Mouse (Mus musculus) myocyte (in vitro differentiated cells): Measurements from ENCODE around the gene Fasl.

Experiments
- CEBPB ChIP-seq: IDR thresholded peaks from 2 replicates; pipeline ENCODE4 v1.6.1; 2011; ENCODE audit warnings: mild to moderate bottlenecking, moderate library complexity; ENCODE audit not compliant: poor library complexity, insufficient read depth, severe bottlenecking
- MYOD1 ChIP-seq, 3 experiments: IDR thresholded peaks; one replicate each; pipeline ENCODE4 v1.6.1; 2011; ENCODE audit warnings: control low read depth in 2 of 3, low read depth in 2 of 3, mild to moderate bottlenecking in 2 of 3, moderate library complexity in 1 of 3; ENCODE audit not compliant: insufficient read length in 2 of 3, control insufficient read depth in 1 of 3
- POLR2A ChIP-seq: IDR thresholded peaks from one replicate; pipeline ENCODE4 v1.6.1; 2011; ENCODE audit warnings: low read depth, mild to moderate bottlenecking, control low read depth, moderate library complexity; ENCODE audit not compliant: insufficient read length
- POLR2AphosphoS2 ChIP-seq: IDR thresholded peaks from one replicate; pipeline ENCODE4 v1.6.1; 2011; ENCODE audit warnings: low read depth, control low read depth; ENCODE audit not compliant: insufficient read length
- TCF12 ChIP-seq: IDR thresholded peaks from one replicate; pipeline ENCODE4 v1.6.1; 2011; ENCODE audit warnings: mild to moderate bottlenecking, control low read depth; ENCODE audit not compliant: poor library complexity, insufficient read depth, severe bottlenecking
- TCF3 ChIP-seq: IDR thresholded peaks from one replicate; pipeline ENCODE4 v1.6.1; 2011; ENCODE audit warnings: low read depth, control low read depth; ENCODE audit not compliant: insufficient read length
- USF1 ChIP-seq: IDR thresholded peaks from one replicate; pipeline ENCODE4 v1.6.1; 2011; ENCODE audit warnings: low read depth, mild to moderate bottlenecking, control low read depth, moderate library complexity

DNA sequence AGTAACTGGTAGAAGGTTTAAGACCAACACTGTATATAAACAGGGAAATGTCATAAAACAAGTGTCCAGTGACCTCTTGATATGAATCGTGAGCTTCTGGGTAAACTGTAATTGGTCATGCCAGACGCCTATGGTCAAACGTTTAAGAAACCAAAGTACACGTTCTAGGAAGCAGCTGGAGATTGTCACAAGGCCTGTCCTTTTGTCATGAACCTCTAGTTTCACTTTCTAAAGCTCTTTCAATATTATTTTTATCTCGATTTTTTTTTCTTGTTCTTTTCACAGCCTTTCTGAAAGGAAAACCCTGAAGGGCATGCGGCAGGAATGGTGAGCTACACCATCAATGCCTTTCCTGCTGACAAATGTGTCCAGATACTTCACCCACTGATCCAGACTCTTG lies 20.7 kb upstream of the Fasl start:
- TF ChIP-seq POLR2AphosphoS2 = no peak
- TF ChIP-seq MYOD1 (IDR thresholded peaks at IDR 0.05; ENCODE audit: control insufficient read depth in 1 of 3, insufficient read length in 2 of 3, low read depth in 2 of 3) = no peak
- no peak for TF ChIP-seq POLR2A
- TF ChIP-seq CEBPB = no peak
- no peak for TF ChIP-seq USF1
- no peak for TF ChIP-seq TCF3
- no peak for TF ChIP-seq TCF12
